Mouse (Mus musculus) adrenal gland, postnatal 4 days (tissue): ENCODE results near the gene Coro1b. TPM values are rescaled to one million over a fixed set of nuclear protein-coding genes. Genes with fewer than 3 reads are reported as not detected.

ENCODE experiments used
- DNase-seq, 2 experiments: peaks; one replicate each; pipeline ENCODE4 v3.0.0; 2021 to 2022; ENCODE audit warnings: low spot score in 2 of 2, mixed read lengths in 2 of 2
- total RNA-seq, 2 experiments: library from RNA; stranded (reverse); gene quantifications; 2 replicates each; pipeline ENCODE4 v1.2.3; 2021

The Coro1b gene
- total RNA-seq, 2 experiments from 2014 or later, result 192 to 203 TPM

DNA sequence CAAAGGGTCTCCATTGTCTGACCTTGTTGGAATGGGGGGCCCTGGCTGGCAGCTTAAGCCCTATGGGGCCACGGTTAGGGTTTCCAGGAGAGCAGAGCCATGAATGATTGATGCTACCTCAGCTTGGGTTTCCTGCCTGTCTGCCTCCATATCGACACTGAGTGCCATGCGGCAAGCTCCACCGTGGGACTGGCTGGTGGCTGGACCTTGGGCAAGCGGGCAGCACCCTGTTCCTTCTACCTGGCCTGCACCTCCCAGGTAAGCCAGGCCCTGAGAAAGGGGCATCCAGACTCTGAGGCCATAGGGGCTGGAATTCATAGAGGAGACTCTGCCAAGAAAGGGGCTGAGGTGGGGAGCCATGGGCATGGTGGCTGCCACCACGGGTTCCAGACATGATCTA, 8.3 kb upstream of the Coro1b start:
- no peak for DNase-seq

DNA sequence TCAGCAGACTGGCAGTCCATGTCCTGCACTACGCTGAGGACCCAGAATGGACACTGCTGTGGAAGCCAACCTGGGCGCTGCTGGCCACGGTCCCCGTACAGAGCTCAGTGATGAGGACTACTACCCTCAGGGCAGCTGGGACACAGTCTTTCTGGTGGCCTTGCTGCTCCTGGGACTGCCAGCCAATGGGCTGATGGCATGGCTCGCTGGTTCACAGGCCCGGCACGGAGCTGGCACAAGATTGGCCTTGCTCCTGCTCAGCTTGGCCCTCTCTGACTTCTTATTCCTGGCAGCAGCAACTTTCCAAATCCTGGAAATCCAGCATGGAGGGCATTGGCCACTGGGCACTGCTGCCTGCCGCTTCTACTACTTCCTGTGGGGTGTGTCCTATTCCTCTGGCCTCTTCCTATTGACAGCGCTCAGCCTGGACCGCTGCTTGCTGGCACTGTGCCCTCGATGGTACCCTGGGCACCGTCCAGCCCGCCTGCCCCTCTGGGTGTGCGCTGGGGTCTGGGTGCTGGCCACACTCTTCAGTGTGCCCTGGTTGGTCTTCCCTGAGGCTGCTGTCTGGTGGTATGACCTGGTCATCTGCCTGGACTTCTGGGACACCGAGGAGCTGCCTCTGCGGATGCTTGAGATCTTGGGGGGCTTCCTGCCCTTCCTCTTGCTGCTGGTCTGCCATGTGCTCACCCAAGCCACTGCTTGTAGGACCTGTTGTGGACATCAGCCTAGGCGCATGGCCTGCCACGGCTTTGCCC, 5.8 kb upstream of the Coro1b start:
- DNase-seq, result no peak

DNA sequence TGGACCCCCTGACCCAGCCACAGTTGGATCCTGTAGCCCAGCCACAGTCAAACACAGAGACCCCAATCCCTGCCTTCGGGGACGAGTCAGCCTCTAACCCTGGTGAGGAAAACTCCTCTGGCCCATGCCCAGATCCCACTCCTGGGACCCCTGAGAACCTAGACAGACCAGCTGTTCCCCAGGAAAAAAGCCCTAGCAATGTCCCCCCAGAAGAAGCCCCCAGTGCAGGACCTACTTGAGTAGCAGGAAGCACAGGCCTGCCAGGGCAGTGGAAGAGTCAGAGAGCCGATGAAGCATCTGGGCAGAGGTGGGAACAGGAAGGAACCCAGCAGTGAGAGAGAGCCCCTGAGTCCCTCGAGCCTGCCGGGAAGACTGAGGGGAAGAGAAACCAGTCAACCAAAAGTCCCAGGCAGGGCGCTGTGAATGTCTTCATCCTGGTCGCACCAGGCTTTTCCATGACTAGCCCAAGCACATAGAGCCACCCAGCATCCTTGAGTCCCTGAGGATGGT, 4.6 kb upstream of the Coro1b start, which contains the start of gene Cabp4:
Gene Cabp4, minus strand, starts transcription at position 275 of the 510 bp plus-strand sequence.
- DNase-seq, result no peak

DNA sequence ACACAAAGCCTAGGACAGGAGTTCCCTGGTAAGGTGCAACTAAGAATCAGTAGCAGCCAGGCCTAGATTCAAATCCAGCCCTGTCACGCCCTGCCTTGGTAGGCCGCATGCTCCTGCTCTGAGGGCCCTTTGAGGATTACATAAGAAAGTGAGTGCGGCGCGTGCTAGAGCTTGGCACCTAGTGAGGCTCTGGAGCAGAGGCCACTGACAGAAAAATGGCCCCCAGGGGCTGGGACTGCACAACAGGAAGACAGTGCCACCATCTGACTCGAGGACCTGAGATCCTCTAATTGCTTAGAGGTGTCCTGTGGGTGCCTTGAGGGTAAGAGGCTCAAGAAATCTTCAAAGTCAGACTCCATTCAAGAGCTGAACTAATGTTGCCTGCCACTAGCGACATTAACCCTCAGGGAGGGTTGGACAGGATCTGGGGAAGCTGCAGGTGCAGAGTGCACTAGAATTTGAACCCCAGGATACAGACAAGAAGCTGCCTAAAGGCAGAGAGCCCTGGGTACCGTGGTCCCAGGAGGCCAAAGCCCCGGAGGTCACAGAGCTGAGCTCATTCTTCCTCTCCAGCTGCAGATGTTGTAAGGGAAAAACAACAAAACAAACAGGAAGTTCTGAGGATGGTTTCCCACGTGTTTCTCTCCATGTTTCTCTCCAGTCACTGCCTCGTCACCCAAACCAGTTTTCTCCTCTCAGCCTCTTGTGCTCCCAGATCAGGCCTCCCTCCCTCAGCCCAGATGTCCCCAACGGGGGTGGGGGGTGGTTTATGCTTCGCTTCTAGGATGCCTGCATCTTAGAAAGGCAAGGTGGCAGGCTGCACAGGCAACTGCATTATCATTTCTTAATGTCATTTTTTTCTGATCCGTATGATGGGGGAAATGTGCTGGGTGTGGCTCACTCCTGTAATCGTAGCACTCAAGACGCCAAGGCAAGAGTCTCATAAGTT, 3.6 kb upstream of the Coro1b start:
- no peak for DNase-seq

DNA sequence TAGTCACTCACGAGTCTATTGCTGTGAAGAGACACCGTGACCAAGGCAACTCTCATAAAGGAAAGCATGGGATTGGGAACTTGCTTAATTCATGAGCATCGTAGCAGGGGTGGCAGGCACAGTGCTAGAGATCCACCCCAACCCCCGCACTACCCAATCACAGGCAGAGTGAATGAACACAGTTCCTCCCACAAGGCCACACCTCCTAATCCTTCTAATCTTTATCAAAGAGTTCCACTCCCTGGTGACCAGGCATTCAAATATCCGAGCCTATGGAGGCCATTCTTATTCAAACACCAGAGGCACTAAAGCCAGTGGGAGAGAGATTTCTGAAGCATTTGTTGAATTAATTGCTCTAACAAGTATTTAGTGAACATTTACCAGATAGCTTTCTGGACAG, 2.5 kb upstream of the Coro1b start:
- DNase-seq, result no peak

DNA sequence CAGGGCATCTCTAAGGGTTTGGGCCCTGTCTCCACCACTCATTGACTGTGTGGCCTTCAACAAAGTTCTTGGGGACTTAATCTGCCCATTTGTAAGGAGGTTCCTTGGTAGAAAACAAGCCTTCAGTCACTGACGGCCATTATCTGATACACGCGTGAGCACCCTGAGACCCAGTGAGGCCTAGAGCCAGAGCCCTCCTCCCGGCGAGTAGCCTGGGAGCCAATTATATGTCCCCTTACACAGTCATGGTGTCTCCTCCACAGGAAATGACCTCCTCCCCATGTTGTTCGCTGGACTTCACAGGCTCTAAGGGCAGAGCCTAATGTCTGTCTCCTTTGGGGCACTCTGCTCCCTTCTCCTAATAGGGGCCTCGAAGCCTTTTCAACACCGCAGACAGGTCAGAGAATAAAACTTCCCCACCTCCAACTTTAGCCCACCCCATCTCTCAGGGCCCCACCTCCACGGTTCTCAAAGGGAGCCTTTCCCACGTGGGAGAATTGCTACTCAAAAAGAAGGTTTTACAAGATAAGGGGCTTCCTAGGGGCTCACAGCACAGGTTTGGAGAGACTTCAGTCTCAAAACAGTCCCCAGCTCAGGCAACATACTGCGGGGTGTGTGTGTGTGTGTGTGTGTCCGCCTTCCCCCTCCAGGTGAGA, 1.9 kb upstream of the Coro1b start:
- no peak for DNase-seq

DNA sequence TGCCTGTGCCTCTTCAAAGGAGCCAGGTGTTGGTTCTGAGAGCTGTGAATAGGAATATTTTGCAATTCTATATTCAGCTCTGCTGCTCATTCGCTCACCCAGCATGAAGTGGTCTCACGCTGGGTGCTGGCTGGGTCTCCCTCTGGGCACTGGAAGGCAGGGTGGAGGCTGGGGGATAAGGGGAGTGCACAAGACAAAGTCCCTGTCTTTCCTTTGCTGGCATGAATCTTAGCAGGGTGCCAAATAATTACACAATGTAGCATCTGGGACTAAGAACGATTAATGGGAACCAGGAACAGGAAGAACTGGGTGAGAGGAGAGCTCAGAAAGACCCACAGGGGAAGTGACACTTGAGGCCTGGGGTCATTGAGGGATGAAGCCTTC, 1.4 kb upstream of the Coro1b start:
- no peak for DNase-seq

DNA sequence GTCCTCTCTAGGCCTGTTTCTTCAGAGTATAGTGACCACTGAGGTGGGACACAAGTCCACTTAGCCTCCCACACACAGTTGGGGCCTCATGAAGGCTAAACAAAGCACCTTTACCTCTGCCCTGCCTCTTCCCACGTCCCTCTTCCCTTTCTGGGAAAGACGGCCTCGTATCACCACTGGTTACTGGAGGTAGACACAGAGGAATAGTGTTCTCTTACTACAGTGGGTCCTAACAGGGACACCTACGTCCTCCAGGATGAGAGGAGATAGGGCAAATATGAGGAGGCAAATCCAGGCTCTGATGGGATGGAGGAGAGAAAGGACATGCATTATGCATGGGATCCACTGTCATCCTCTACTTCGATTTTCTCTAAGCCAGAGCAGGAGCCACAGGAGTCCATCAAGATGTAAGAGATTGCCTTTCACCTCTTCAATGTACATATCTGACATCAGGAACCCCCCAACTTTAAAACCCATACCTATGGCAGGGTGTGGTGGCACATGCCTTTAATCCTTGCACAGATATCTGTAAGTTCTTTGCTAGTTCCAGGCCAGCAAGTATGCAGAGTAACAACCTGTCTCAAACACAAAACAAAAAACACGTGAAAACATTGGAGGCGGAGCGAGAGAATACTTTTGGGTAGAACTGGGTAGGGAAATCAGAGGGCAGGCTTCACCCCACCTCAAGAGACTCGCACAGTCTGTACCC, 483 bp upstream of the Coro1b start:
- no peak for DNase-seq

DNA sequence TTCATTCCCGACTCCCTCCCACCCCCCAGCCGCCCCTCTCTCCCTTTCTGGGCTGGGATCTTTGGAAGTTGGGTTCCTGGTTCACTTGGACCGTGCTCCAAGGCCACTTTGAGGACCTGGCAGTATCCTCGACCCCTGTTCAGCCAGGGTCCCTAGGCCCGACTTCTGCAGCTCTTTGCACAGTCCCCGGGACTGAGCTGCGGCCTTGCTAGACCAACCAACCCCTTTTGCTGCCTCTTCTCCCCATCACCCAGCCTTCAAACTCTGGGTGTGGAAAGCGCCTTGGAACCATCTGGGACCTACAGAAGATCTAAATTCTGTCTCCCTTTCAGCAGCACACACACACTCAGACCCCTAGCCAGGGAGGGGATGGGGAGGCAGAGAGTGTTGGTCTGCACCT, 400 bp downstream of the Coro1b start:
- no peak for DNase-seq

DNA sequence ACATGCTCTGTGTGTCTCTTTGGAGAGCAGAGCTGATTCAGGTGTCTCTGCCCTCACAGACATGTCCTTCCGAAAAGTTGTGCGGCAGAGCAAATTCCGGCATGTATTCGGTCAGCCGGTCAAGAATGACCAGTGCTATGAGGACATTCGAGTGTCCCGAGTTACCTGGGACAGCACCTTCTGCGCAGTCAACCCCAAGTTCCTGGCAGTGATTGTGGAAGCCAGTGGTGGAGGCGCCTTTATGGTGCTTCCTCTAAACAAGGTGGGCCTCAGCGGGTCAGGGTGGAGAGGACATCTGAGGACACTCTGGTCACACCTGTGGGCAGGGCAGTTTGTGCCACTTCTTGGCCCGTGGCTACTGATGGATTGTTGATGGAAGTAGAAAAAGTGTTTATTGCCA, 864 bp downstream of the Coro1b start:
- DNase-seq, result no peak

DNA sequence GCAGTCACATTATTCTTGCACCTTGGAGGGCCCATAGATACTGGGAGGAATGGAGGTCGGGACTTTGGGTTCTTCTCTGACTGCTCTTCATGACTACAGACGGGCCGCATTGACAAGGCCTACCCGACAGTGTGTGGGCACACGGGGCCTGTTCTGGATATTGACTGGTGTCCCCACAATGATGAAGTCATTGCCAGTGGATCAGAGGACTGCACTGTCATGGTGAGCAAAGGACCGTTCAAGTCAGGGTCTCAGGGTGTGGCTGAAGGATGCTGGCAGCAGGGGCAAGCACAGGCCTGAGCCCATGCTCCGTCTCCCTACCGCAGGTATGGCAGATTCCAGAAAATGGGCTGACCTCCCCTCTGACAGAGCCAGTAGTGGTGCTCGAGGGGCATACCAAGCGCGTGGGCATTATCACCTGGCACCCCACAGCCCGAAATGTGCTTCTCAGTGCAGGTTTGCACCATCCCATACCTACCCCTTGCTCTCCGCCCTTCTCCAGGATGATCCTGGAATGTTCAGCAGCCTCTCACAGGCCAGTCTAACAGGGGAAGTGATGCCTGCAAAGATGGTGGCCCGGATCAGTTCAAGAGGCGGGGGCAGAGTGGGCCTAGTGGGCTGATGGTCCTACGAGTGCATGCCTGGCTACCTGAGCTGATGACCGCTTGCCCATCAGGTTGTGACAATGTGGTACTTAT, 1.5 kb downstream of the Coro1b start:
- DNase-seq, result no peak

DNA sequence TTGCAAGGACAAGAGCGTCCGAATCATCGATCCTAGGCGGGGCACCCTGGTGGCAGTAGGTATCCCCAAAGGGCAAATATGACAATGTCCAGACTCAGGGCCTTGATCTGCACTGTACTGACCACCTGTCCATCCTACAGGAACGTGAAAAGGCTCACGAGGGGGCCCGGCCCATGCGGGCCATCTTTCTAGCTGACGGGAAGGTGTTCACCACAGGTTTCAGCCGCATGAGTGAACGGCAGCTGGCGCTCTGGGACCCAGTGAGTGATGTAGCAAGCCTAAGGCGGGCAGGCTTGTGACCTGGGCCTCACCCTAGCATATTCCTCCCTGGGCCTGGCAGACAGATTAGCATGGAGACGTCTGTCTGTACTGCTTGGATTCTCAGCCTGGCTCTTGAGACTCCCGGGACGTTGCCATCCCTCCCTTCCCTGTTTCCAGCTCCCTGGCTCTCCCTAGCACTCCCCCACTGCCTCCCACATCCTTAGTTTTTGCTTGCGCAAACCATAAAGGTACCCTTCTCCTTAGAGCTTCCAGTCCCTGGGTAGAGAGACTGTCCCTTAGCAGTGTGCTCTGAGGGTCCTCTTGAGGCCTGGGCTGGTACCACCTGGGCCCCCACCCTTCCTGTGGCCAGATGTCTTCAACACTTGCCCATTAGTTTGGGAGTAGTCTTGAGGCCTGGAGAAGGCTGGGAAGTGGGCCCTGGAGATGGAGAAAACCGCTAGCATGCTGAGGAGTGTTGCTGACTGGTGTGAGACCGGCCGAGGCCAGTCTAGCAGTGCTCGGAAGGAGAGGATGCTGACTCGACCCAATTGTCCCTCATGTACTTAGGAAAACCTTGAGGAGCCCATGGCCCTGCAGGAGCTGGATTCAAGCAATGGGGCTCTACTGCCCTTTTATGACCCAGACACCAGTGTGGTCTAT, 2.4 kb downstream of the Coro1b start:
- DNase-seq, result no peak

DNA sequence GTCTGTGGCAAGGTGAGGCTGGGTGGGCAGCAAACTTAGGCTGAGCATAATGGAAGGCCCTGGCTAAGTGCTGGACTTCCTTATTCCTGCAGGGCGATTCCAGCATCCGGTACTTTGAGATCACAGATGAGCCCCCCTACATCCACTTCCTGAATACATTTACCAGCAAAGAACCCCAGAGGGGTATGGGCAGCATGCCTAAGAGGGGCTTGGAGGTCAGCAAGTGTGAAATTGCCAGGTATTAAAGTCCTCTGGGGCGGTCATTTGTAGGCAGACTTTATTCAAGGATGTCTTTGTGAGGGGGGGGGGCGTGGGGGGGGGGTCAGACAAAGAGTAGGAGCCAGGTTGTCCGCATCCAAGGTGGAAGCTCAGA, 3.1 kb downstream of the Coro1b start:
- DNase-seq, result no peak

DNA sequence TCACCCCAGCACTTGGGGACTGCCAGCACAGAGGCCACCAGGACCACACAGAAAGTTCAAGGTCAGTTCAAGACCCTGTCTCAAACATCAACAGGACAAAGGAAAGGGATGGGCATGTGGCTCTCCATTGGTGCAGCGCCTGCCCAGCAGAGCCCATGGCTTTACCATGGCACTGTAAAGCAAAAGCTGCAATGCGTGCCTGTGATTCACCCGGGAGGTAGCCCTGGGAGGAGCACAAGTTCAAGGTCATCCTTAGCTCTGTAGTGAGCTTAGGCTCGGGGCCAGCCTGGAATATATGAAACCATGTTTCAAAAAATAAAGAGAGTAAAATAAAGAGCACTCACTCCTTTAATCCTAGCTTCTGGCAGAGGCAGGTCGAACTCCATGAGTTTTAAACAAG, 3.5 kb downstream of the Coro1b start:
- DNase-seq, result no peak

DNA sequence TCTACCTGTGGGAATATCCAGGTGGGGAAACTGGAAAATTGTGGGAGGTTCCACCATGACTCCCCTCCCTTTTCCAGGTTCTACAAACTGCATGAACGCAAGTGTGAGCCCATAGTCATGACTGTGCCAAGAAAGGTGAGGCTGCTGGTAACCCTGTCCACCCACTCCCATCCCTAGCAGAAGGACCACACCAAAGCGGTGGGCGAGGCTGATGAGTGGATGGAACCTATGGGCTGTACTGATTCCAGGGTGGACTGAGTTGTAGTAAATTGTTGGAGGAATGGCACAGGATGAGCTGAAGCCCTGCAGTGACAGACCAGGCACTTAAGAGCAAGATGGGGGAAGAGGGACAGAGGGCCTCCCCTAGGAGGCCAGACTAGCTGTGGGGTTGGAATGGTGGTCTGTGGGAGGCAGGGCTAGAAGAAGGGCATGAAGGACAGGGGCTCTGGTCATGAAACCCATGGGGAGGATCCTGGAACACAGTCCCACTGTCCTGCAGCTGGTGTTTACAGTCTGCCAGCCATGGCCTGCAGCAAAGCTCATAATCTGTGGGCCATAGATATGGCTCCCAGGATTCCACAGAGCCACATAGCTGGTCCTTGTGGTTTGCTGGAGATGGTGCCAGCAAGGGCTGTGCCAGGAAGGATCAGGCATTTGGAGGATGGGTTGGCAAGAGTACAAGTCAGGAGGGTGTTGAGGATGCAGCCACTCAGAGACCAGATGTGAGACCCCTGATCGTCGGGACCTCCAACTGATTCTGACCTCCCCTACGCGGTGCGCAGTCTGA, 4.2 kb downstream of the Coro1b start:
- DNase-seq, result no peak

DNA sequence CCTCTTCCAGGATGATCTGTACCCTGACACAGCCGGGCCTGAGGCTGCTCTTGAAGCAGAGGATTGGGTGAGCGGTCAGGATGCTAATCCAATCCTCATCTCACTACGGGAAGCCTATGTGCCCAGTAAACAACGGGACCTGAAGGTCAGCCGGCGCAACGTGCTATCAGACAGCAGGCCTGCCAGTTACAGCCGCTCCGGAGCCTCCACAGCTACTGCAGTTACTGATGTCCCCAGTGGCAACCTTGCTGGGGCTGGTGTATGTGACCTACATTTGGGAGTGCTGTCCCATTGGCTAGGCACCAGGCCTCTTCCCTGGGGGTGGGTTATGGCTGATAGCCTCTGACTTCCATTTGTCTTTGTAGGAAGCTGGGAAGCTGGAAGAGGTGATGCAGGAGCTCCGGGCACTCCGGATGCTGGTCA, 4.8 kb downstream of the Coro1b start, which contains the start of gene Ptprcap:
Gene Ptprcap, plus strand, starts transcription at position 373 of the 423 bp plus-strand sequence.
- DNase-seq, result no peak

DNA sequence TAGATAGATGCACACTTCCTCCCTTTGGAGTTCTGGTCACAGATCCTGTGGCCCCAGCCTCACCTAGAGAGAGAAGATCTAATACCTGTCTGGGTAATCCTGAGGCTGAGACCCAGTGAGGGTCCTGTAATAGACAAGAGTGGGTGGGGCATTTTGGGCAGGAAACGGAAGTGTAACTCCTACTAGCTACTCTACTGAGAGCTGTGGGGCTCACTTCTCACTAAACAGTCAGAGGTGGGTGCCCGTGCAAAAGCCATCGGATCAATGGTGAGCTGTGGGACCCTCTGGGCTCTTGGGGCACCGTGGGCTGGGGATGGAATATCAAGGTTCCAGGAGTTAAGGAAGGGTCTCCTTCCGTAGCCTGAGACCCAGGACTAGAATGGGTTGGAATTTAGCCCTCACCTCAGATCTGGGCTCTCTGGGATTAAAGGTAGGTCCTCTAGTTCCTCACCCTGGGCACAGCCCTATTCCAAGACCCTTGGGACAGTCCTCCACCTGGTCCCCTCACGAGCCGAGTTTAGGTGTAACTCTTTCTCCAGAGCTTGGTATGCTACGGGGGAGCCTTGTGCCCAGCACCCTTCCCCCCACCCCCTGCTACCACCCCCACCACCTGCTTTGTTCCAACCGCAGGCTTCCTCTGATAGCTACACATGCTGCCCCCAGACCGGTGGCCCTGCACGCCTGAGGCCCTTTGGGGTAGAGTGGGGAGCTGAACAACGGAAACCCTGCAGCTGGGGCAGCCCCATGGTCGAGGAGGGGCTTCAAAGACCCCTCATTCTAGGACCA, 6.2 kb downstream of the Coro1b start:
- no peak for DNase-seq
